Mouse (Mus musculus) c-Kit-positive CD71-negative TER-119-negative erythroid progenitor cells, embryonic 14.5 days (primary cell): ENCODE measurements around the gene Zfp296.
"Not testable (repeated sequence)": the region's sequence is repeated elsewhere in the genome, so short reads cannot be mapped to it uniquely, and the experiment has no call there.

Experiments used
- DNase-seq: peaks from one replicate; pipeline ENCODE4 v3.0.0-alpha.2; 2013; ENCODE audit warnings: low read depth

Zfp296 gene

GRCm38 (mm10) chr7:19562643-19563410, 14.3 kb upstream of the Zfp296 start, which contains the start of gene Ppp1r37:
TSS of gene Ppp1r37 (minus strand) at chr7:19563076.
- no peak for DNase-seq

- DNase-seq, result no peak
Observed at GRCm38 (mm10) chr7:19563884-19564283, 13.2 kb upstream of the Zfp296 start.

GRCm38 (mm10) chr7:19564455-19564854, 12.6 kb upstream of the Zfp296 start:
- no peak for DNase-seq

- DNase-seq, result no peak
Observed at GRCm38 (mm10) chr7:19565803-19566202, 11.3 kb upstream of the Zfp296 start.

GRCm38 (mm10) chr7:19567426-19567825, 9.7 kb upstream of the Zfp296 start:
- no peak for DNase-seq

- DNase-seq, result no peak
Observed at GRCm38 (mm10) chr7:19569647-19570046, 7.4 kb upstream of the Zfp296 start.

GRCm38 (mm10) chr7:19572926-19573775, 3.9 kb upstream of the Zfp296 start:
- peak; percentile 75 for DNase-seq

GRCm38 (mm10) chr7:19573776-19574140, 3.3 kb upstream of the Zfp296 start:
- no peak for DNase-seq

- DNase-seq, result no peak
Observed at GRCm38 (mm10) chr7:19575559-19575958, 1.5 kb upstream of the Zfp296 start.

GRCm38 (mm10) chr7:19577877-19578414, 859 bp downstream of the Zfp296 start:
- no peak for DNase-seq

GRCm38 (mm10) chr7:19578436-19578835, 1.3 kb downstream of the Zfp296 start:
- no peak for DNase-seq

- no peak for DNase-seq
Observed at GRCm38 (mm10) chr7:19579751-19580150, 2.7 kb downstream of the Zfp296 start.

GRCm38 (mm10) chr7:19580634-19581033, 3.5 kb downstream of the Zfp296 start:
- DNase-seq, result no peak

GRCm38 (mm10) chr7:19586269-19586668, 9.2 kb downstream of the Zfp296 start:
- no peak for DNase-seq

GRCm38 (mm10) chr7:19589207-19589606, 12.1 kb downstream of the Zfp296 start:
- DNase-seq, result peak; percentile 64

GRCm38 (mm10) chr7:19589917-19590316, 12.8 kb downstream of the Zfp296 start:
- DNase-seq, result peak; percentile 84

- no peak for DNase-seq
Observed at GRCm38 (mm10) chr7:19593061-19593730, 16.1 kb downstream of the Zfp296 start.

GRCm38 (mm10) chr7:19600562-19600961, 23.5 kb downstream of the Zfp296 start:
- DNase-seq, result no peak

GRCm38 (mm10) chr7:19603055-19603454, 26.0 kb downstream of the Zfp296 start:
- no peak for DNase-seq

GRCm38 (mm10) chr7:19603849-19604605, 26.9 kb downstream of the Zfp296 start, which contains the start of gene Clasrp:
TSS of gene Clasrp (minus strand) at chr7:19604486.
- peak; percentile 94 for DNase-seq

GRCm38 (mm10) chr7:19604606-19605214, 27.6 kb downstream of the Zfp296 start:
- not testable (repeated sequence) for DNase-seq
